Mouse (Mus musculus): ENCODE results near the gene Trpc4ap. TPM values are rescaled to one million over a fixed set of nuclear protein-coding genes. Genes with fewer than 3 reads are reported as not detected.
A peak's percentile ranks its signal among the peaks of the same experiment; 100 is the strongest.
"Not testable (repeated sequence)": the region's sequence is repeated elsewhere in the genome, so short reads cannot be mapped to it uniquely, and the experiment has no call there.

Trpc4ap gene
- total RNA-seq, 2 experiments from 2014 or later, result 123 to 144 TPM

DNA sequence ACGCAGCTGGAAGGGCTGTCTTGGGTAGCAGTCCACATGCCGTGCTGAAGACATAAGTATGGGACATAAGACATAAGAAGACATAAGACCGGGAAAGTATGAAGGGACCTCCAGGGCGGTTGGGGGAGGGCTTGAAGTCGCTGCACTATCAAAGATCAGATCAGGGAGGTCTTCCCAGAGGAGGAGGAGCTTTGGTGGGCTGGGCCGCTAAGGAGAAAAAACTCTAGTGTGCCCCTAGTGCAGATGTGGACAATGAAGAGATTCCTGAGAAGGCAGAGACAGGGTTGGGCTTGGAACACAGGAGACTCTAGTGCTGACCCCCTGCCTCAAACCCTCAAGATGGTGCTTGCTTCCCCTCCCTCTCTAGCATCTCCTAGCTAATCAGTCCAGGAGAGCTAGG, 75.2 kb downstream of the Trpc4ap start:
- no peak for DNase-seq (ENCODE audit: low spot score in 2 of 2)

DNA sequence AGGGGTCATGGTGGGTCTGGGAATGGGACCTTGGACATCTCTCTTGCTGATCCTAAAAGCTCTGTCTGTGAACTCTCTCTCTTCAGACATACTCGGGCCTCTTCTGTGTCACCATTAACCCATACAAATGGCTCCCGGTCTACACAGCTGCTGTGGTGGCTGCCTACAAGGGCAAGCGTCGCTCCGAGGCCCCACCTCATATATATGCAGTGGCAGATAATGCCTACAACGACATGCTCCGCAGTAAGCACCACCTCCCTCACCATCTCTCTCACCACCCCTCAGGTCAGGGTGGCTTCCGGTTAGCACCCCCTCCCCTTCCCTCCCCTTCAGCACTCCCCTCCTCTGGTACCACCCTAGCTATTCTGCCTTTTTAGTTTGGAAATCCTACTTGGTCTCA, 78.2 kb downstream of the Trpc4ap start:
- no peak for DNase-seq (ENCODE audit: low spot score in 2 of 2)

GRCm38 (mm10) chr2:155613326-155613755, 78.8 kb downstream of the Trpc4ap start:
- peak; percentile 58 to 70 for DNase-seq (ENCODE audit: low spot score in 2 of 2)

GRCm38 (mm10) chr2:155611834-155612550, 80.2 kb downstream of the Trpc4ap start:
- no peak for DNase-seq (ENCODE audit: low spot score in 2 of 2)

DNA sequence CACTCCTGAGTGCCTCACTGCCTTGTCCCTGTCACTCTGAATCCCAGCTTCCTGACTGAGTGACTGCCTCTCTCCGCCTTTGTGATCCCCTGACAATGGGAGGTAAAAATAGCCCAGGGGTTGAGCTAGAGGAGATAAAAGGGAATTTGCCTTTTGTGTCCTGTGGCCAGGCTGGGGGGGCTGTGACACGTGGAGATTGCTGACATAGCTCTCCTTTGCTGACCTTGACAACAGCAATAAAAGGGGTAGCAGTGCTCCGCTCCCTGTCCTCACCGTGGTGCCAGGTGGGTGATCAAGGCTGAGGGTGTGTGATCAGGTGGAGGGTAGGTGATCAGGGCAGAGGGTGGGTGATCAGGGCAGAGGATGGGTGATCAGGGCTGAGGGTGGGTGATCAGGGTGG, 81.2 kb downstream of the Trpc4ap start, which contains the start of gene Myh7b:
Myh7b (plus strand) TSS at position 235 of the 400 bp plus-strand sequence.
- DNase-seq (ENCODE audit: low spot score in 2 of 2), result no peak

DNA sequence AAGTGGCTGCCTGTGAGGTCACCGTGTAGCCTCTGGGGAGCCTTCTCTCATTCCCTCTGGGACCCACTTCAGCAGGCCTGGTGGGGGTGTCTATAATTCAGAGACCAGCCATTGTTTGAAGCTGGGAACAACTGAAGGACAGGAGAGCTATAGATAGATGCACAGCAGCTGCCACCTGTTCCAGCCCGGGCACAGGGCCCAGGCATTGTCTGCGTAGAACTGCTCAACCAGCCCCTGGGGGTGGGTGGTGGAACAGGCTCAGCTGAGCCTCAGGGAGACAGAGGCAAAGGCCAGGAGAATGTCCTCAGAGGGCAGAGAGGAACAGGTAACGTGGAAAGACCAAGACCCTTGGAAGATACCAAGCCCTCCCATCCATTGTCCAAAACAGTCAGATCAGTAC, 85.8 kb downstream of the Trpc4ap start:
- DNase-seq (ENCODE audit: low spot score in 2 of 2), result no peak

DNA sequence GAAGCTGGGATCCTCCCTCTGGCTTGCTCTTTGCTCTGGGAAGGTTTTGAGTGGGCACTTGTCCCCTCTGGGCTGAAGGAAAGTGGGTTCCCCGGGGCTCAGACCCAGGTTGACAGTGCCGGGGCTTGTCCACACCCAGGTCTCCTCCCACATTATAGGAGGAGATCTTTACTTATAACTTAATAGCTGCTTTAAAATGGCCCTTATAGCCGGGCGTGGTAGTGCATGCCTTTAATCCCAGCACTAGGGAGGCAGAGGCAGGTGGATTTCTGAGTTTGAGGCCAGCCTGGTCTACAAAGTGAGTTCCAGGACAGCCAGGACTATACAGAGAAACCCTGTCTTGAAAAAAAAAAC, 87.0 kb downstream of the Trpc4ap start:
- not testable (repeated sequence) for DNase-seq (ENCODE audit: low spot score in 2 of 2)

DNA sequence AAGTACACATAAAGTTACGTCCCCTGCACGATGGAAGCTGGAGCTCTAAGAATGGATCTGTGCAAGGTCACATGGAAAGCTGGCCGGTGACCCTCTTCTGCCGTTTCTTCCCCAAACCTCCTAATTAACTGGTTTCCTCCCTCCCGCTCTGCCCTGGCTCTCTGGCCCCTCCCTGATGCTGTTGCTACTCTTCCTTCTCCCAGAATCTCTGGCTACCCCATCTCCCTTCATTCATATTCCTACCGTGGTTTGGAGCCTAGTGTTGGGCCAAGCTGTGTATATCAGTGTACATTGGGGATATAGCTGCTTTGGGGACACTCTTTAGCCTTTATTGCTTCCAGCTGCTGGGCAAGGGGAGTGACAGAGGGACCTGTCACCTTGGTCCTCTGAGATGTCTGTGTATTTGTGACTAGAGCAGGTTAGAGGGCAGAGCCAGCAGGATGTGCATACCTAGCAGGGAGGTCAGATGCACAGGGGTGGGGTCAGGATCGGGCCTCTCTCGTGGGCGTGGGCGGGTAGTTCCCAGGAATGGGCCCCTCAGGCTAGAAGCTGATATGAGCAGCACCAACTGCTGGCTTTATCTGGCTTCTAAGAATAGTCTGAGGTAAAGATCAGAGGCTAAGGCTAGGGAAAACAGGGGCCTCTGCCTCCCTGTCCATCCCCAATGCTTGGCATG, 87.5 kb downstream of the Trpc4ap start:
- DNase-seq (ENCODE audit: low spot score in 2 of 2), result no peak

DNA sequence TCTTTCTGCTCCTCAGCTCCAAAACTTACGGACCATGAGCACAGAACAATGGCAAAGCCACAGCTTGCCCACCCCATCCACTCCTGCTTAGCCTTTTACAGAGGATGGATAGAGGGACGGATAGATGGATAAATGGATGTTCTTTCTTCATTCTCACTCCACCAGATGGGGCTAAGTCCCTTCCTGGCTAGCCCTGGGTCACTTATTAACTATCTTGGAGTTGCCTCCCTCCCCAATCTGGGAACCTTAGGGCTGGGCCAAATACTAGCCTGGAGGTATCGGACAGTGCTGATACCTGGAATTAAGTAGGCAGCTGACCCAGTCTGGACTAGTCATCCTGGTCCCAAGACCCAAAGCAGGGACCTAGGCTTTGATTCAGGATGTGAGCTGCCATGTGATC, 88.5 kb downstream of the Trpc4ap start:
- DNase-seq (ENCODE audit: low spot score in 2 of 2), result no peak

DNA sequence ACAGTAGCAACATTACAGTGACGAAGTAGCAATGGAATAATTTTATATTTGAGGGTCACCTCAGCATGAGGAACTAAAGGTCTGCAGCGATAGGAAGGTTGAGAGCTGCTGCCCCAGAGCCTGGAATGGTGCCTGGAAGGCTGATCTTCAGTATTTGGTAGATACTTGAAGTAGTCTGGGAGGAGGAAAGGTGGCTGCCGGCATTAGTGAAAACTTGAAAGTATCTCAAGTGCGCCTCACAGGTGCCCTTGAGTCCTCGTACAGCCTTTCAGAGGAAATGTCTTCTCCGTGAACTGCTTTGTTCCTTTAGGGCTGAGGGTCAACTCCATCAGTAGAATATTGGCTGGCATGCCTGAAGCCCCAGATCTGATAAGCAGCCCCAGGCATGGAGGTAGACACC, 96.7 kb downstream of the Trpc4ap start:
- DNase-seq (ENCODE audit: low spot score in 2 of 2), result no peak

- DNase-seq (ENCODE audit: low spot score in 2 of 2), result no peak
Measured at GRCm38 (mm10) chr2:155592854-155593283, 99.3 kb downstream of the Trpc4ap start.

GRCm38 (mm10) chr2:155592137-155592853, 99.9 kb downstream of the Trpc4ap start, which contains the start of gene Gss:
Gene Gss, minus strand, starts transcription at chr2:155592810.
- peak; percentile 100 for DNase-seq (ENCODE audit: low spot score in 2 of 2)

DNA sequence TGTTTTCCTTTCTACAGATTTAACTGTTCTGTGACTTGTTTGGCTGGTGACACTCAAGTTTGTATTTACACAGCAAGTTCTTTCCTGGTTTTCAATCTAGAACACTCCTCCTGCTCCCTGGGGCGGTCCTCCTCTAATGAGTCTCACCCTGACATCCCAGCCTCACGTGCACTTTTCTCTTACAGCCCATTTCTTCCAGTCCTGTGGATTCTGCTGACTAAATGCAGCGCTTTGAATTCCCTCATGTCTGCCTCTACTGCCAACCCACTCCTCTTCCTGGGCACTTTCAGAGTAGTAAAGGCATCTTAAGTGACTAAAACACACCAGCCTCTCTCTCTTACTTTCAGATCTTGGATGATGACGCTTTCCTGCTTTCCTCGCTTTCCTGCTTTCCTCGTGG, 100.5 kb downstream of the Trpc4ap start:
- no peak for DNase-seq (ENCODE audit: low spot score in 2 of 2)

DNA sequence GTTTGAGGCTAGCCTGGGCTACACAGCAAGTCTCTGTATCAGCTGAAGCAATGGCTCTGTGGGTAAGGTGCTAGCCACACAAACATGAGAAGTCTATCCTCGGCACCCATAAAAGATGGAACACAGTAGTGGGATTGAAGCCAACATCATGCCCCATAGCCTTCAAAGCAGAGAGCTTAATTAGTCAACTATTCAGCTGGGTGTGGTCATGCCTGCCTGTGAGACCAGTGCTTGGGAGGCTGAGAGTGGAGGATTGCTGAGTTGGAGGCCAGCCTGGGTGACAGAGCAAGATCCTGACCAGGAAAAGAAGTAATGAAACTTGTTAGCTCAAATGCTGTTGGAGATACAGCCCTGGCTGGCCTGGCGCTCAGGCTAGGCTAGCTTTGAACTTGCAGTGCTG, 101.3 kb downstream of the Trpc4ap start:
- DNase-seq (ENCODE audit: low spot score in 2 of 2), result no peak

- DNase-seq (ENCODE audit: low spot score in 2 of 2), result no peak
Measured at GRCm38 (mm10) chr2:155589521-155589920, 102.7 kb downstream of the Trpc4ap start.

GRCm38 (mm10) chr2:155588136-155588535, 104.0 kb downstream of the Trpc4ap start:
- no peak for DNase-seq (ENCODE audit: low spot score in 2 of 2)

DNA sequence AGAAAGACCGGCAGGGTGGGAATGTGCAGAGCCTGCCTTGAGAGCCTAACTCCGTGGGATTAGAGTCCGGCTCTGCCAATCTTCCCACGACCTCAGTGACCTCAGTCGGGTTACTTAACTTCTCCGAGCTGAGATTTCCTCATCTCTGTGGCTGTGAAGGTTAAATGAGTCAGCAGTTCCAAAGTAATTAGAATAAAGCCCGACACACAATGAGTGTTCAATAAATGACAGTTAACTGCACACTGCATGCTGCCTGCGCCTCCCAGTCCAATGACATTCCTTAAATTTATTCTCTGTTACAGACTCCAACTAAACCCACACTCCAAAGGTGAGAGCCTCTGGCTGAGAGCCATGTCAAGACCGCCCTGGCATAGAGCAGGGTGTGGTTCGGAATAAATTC, 106.7 kb downstream of the Trpc4ap start:
- DNase-seq (ENCODE audit: low spot score in 2 of 2), result peak in 1 of 2 experiments; percentile 27

- no peak for DNase-seq (ENCODE audit: low spot score in 2 of 2)
Measured at GRCm38 (mm10) chr2:155585082-155585481, 107.1 kb downstream of the Trpc4ap start.

All from adrenal gland, adult 18-20 months (tissue).